Mouse (Mus musculus) hindlimb bud, embryonic 11.5 days (tissue): ENCODE results near the gene Calcb.
"Not testable (repeated sequence)": the region's sequence is repeated elsewhere in the genome, so short reads cannot be mapped to it uniquely, and the experiment has no call there.

Experiments used
- DNase-seq: peaks from one replicate; pipeline ENCODE4 v3.0.0-alpha.2; 2012; ENCODE audit warnings: low read depth, low spot score; ENCODE audit errors: extremely low spot score

Gene Calcb

DNA sequence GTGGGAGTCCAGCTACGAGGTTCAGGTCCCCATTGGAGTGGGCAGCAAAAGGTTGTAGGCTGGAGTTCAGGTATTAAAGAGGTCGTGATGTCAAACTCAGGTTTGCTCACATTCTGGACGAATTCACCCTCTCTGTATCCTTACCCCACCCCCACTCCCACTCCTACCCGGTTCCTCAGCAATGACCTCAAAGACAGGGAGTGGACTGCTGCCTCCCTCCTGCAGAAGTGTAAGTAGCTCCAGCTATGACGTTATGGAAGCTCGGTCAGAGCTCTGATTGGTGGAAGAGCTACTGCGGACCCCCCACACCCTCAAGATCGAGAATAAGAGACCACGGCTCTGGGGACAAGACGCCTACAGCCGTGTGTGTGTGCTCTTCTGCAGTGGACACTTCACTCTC is at the start of gene Calcb:
Gene Calcb, plus strand, starts transcription at position 344 of the 400 bp plus-strand sequence.
- DNase-seq, result no peak

DNA sequence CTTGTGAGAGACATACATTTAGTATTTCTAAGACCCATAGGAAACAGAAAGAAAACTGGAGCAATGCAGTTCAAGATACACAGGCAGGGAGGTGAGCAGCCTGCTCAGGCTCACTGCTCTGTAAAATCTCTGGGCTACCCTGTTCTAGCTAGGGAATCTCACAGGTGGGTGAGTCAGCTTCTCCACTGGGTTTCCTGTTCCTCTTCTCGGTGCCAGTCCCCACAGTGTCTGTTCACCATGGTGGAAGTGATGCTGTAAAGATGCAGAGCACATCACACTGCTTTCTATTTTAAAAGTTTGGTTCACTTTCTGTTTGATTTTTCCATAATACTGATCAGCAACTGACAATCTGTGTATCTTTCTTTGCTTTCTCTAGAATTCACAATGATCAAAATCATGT is 47.0 kb upstream of the Calcb start:
- DNase-seq, result no peak

DNA sequence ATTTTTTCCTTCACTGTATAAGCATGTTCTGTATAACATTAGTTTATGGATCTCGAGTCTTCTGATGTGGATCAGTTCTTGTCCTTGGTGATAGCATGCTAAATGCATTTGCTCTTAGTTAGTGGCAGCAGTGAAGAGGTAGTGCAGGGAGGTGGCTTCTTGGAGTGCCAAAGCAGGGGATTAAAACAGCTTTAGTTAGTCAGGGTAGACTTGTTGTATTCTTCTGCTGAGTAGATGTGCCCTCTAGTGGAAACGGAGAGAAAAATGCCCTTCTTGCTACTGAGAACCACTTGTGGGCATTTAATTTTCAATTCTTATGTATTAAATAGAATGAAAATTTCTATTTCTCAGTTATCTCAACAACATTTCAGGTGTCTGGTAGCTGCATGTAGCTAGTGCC is 45.7 kb upstream of the Calcb start:
- DNase-seq, result no peak

DNA sequence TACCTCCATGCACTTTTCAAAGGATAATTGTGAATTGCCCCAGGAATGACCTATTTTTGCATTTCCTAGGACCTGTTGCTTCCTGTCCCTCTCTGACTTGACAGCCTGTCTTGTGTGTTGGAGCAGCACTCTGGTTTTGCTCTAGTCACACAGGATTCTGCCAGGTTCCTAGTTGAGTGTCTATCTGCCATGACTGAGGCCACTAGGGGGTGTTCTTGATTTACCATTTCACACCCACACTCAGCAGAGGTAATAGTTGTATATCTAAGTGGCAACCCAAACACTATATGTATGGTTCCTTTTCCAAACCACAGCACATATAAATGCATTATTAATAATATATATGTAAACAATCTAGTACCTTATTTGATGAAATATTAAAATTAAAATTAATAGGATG is 26.1 kb upstream of the Calcb start:
- no peak for DNase-seq

DNA sequence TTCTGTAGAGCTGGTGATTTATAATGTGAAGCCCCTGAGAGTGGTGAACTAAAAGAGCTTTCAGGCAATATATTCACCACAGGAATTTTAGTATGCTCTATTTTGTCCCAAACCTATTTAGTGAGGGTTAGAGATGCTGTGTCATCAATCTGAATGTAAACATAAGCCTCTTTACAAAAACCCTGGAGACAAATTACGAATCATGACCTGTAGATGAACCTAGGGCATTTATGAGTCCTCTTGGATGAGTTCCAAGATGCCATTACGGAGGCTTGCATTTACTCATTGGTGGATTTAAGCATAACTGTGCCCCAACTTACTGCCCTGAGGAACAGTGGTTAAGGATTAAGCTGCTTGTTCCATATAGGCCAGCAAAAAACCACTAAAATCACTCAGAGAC is 17.6 kb upstream of the Calcb start:
- no peak for DNase-seq

DNA sequence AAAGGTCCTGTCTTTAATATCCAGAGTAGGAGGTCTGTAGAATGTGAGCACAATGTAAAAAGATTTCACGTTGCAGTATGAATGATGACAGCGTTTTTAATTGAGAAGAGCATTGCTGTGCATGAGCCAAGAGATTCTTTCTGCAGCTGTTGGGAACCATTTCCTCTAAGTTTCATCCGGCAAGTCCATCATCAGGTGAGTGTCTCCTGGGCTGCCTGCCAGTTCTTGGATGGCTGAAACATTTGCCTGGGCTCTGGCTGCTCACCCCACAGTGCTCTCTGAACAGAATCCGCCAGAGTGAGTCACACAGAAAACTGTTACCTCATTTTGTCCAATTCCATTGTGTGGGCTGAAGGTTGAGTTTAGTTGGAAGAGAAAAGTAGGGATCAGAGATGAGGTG is 11.7 kb upstream of the Calcb start:
- no peak for DNase-seq

DNA sequence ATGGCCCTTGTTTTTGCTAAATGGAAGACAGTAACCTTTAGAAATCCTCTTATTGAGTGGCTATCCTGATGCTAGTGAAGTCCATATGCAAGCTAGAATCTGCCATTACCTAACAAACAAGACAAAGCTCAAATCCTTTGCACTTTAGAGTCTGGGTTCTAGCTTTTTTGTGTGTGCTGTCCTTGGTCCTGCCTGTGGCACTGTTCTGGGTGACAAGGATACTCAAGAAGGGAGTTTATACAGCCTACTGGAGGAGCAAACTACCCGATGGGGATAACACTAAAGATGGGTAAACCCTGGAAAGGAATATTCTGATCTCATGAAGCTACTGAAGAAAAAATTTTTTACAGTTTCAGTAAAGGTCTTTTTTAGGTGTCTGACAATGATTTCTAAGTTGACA is 11.0 kb upstream of the Calcb start:
- no peak for DNase-seq

DNA sequence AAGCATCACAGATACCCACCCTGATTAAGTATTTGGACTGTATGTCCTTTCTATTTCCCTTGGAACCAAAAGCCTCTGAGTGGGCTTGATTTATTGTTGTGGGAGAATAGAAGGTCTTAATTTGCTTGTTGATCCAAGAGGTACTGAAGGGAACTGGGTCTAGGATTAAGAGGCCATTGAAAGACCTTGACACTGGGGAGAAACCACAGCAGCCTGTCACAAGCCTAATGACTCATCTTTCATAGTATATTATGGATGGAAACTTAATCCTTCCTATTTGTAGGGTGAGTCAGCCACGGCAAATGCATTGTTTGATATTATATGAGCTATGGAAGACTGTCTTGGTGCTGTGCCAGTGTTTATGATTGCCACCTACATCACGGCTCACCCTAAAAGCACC is 8.0 kb upstream of the Calcb start:
- DNase-seq, result no peak

DNA sequence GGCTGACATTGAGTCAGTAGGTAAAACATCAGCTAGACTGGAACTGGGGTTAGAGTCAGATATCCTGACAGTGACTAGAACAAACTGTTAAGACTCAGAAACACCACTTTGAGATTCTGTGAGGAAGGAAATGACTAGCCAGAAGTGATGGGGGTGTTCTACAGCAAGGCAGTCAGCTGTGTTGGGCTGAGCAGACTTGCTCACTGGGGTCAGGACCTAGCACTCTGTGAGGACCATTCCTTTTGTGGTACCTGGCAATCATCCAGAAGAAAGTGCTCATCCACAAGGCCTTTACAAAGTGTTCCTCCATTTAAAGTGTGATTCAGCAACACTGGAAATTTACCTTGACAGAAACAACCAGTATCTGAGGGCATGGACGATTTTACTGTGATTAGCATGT is 5.9 kb upstream of the Calcb start:
- DNase-seq, result no peak

DNA sequence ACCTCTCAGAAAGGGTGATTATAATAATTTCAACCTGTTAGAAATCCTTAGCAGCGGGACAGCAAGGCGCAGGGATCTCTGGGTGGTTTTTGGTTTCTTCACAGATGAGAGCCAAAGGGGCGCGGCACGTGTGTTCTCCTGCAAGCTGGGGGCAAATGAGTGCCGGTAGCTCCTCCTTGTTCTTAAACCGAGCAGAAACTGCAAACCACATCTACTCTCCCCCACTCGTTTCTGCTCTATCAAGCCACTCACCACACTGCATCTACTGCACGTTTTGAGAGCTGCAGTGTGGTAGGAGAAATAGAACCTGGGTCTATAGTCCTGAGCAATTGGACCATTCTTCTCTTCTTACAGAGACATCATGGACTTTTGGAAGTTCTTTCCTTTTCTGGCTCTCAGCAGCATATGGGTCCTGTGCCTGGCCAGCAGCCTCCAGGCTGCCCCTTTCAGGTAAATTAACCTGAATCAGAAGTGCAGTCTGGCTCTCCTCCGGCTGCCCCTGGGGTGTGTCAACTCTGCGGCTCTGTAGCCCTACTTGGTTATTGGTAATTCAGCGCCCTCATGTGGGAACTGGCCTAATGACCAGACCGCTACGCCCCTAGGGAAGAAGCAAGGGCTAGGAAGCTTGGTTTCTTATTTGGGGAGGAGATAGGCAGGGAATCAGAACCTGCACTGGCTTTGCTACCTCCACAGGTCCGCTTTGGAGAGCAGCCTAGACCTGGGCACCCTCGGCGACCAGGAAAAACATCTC is 1.1 kb downstream of the Calcb start:
- no peak for DNase-seq

DNA sequence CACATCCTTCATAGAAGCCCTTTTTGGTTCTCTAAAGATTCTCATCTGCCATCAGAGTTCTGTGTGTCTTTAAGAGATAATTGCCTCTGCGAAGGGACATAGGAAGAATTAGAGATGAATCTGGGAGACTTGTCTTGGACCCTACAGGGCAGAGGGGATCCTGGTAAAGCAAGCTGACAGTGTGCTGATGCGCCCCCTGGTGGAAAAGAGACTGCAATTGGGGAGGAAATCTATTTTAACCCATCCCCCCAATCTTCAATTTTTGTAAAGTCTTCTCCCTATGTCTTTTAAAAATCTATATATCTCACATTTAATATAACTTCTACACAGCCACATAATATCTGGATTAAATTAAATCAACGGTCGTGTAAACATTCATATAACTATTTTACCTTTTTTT is 11.3 kb downstream of the Calcb start:
- DNase-seq, result not testable (repeated sequence)

DNA sequence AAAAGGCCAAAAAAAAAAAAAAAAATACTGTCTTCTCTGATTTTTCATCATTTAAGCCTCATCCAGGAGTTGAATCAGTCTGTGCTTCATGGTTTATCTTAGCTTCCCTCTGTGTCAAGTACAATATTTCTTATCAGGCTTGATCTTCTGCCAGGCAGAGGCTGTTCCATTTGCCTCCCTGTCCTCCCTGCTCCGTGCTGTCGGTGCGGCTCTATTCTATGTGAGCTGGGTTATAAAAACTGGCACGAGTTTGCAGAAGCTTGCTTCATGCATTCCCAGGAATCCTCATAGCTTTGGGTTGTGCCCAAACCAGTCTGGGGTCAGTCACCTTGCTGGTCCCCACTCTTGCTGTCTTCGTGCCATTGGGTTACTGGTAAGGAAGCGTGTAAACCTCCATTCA is 12.7 kb downstream of the Calcb start:
- no peak for DNase-seq

DNA sequence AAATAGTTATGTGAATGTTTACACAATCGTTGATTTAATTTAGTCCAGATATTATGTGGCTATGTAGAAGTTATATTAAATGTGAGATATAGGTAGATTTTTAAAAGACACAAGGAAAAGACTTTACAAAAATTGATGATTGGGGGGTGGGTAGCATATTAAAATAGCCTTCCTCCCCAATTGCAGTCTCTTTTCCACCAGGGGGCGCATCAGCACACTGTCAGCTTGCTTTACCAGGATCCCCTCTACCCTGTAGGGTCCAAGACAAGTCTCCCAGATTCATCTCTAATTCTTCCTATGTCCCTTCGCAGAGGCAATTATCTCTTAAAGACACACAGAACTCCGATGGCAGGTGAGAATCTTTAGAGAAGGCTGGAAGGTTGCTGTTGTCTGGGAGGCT is 13.3 kb downstream of the Calcb start:
- DNase-seq, result not testable (repeated sequence)

DNA sequence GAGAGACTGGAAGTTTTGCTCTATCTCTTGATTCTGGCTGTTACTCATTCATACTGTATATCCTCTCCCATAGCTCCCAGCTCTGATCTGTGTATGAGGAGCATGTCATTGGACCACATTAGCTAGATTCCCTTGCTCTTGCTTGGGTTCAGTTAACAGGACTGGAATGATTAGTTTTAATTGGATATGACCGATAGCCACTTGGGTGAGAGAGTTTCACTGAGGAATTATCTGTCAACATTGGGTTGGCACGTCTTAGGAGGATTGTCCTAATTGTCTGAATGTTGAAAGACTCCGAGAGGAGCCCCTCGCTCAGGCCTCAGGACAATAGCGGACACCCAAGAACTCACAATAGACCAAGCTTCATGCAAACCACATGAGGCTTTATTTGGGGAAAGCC is 17.8 kb downstream of the Calcb start:
- DNase-seq, result no peak

DNA sequence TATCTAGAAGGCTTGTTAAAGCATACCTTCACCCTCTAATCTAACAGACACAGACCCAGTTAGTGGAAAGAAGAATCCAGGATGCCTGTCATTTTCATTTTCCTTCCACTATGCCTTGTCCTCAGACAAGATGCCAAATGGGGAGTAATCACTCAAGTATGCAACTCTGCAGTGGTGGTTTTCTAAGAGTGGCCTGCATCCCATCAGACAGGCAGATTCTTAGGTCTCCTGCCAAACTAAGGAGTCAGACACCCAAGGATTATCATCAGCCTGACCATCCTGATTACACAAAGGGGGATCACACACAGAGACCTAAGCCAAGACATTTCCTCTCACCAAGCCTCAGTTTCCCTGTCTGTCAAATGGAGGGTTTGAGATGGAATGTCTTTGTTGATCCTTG is 19.7 kb downstream of the Calcb start:
- no peak for DNase-seq

DNA sequence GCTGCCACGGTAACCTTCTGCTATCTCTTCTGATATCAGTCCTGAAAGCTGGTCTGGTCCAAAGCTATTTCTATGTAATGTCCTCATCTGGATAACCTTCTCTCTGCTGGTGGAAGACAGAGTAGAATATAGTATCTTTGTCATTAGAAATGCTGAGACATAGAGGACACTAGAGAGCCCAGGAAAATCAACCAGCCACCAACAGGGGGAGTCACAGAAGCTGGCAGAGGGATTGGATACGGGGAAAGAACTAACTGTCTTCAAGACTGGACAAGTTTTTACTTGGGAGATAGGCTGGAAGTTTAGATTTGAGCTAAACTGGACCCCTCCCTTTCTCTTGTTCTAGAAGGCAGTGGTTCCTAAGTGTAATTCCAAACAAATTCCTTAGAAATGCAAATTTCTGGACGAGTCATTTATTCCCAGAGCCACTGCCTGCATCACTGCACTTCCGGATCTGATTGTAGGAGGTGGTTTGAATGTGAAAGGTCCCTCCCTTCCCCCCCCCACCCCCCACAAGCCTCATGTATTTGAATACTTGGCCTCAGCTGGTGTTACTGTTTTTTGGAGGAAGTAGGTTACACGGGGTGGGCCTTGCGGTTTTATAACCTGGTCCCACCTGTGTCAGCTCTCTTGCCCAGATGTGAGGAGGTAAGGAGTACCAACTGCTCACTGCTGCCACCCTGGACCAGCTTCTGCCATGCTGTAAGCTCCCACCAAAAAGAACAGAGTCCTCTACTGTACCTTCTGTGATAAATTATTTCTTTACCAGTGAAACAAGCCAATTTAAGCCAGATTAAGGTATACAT is 22.1 kb downstream of the Calcb start:
- DNase-seq, result no peak

DNA sequence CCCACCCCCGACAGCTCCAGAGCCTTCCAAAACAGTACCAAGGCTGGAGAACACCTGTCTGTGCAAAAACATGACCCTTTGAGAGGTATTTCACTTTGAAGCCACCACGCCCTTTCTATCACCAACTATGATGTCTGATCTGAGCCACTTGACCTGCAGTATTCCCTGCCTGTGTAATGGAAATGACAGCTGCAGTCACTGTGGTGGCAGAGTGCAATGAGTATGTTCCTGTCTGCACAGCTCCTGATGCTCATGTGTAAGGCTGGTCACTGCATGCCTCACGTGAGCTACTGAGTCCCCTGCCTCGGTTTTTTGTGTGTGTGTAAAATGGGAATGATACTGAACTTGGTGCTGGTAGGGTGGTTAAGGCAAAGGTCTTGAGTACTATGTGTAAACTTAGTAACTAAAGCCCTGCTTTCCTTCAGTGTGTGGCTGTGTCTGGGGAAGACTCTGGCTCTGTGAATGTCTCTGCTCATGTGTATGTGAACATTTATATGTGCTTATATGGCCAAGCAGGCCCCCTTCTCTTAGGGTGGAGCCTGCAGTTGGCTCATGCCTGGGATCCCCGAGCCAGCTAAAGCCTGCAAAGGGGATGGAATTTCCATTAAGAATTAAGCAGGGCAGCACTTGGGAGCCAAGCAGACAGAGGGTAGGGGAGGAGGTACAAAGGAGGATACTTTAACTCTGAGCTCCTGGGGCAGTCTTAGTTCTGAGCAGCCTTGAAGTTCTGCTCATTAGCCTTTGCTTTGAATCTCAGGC is 24.8 kb downstream of the Calcb start, which contains the start of gene Insc:
Gene Insc, plus strand, starts transcription at position 673 of the 759 bp plus-strand sequence.
- DNase-seq, result no peak

DNA sequence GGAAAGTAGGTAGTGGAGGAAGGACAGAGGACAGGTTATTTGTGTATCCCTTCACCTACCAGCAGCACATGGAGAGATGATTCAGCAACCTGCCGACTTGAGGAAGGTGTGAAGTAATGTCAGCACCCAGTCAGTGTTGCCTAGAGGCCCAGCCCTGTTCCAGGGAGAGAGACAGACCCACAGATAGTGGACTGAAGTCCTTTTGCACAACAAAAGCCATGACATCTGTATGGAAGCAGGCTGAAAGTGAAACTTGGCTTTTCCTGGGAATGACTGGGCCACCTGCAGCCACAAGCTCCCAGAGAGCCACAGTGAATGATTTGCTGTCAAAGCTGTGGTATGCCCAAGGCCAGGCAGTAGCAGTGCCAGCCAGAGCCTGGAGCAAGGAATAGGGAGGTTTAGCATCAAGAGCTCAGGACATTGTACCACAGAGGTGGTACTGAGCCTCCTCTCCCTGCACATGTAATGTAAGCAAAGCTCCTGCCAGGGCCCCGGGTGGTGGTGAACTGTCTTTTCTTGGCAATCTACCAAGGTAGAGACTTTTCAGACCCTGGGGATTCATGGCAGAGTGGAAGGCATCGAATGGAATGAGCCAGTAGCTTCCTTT is 26.3 kb downstream of the Calcb start:
- DNase-seq, result no peak

DNA sequence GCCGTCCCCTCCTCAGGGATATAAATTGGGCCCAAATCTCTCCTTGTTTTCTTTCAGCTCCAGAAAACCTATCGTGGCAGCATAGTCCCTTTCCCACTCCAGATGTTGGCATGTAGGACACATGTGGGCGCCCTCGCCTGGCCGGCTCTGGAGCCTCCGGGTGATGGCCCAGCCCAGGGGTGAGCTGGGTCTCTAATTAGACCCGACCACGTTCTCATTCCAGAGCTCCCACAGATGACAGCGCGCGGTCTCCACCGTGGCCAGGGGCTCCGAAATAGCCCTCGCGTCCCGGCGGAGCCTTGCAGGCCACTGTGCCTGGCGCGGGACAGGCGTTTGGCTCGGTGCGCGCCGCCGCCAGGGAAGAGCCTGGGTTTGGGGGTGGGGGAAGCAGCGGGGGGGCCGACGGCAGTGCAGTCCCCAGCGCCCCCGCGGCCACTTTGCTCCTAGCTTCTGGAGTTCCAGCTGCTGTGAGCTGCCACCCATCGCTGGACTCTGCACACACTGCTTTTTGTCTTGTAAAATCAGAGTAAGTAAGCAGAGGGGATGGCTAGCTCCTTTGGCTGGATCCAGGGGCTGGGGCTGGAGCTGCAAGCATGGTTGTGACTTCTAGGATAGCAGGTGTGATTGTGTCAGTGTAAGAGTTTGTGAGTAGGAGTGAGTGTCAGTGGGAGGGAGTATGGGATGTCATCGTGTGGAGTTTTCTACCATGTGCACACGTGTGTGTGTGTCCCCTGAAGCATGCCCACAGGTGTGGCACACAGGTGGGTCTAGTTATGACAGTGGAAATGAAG is 27.2 kb downstream of the Calcb start:
- DNase-seq, result peak; percentile 3

DNA sequence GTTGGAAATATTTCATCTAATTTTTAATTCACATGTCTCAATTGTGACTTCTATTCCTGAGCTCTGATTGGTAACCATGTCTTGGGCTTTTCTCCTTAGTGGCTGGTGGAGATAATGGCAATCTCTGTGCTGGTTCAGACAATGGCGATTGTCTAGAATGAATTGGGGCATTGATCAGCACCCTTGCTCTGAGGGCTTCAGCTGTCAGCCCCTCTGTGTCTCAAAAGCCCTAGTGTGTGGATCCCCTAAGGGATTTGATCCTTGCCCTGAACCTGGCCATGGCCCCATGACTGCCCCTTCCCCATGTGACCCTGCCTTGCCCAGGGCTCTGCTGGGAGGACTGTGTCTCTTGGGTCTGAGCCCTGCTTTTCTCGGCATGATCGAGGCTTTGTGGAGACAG is 29.2 kb downstream of the Calcb start:
- DNase-seq, result no peak

DNA sequence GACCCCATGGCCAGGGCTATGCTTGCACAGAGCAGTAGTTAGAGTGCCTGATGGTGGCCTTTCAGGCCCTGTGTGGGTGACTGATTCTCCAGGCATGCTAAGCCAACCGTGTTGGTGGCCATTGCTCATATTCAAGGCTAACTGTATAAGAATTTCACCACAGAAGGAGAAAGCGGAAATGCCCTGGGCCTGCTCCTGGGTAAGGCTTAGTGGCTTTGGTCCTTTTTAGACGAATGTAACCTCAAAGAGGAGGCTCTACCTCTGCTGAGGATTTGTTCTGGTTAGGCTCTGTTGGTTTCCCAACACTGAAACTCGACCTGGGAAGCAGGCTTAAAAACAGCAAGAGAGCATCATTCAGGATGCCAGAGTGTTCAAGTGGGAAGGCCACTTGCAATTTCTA is 29.8 kb downstream of the Calcb start:
- DNase-seq, result no peak
